Mouse (Mus musculus): ENCODE results near the gene Gm17359. TPM values are rescaled to one million over a fixed set of nuclear protein-coding genes. Genes with fewer than 3 reads are reported as not detected.

Gene Gm17359
- polyA plus RNA-seq (2012; rRNA removed): 0.08 and 0.10 TPM in 2 replicates

DNA sequence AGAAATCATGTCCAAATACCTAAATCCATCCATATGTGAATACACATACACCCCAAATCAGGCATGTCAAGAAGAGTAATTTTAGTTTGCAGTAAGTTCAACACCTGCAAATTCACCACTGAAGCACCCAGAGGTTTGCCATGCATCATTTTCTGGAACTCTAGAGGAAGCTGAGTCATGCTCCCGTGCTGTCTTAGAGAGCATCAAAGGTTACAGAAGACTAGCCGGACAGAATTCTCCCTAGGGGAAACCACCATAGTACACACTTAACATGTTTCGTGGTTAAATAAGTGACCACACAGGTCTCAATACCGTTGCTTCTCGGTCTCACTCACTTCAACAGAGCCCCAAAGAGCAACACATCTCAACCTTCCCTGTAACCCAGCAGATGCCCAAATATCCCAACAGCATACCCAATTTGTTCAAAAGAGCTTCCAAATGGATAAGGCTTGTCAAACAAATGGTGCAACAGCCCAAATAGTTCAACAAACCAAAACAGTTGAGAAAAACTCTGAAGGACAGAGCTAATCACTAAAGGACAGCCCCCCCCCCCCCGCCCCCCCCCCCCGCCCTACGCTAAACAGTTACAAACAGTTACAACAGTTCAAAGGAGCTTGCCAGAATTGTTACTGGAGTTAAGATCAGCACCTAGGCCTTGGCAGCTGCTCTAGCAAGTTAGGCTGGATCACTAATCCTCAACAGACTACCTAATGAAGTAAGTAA is at the start of gene Gm17359:
TSS of gene Gm17359 (plus strand) at position 618 of the 723 bp plus-strand sequence.
- peak; percentile 19 for DNase-seq
- H3K27me3 ChIP-seq (replicated peaks; ENCODE audit: control insufficient read depth, insufficient read depth, low read length): no peaks in the 10 kb centered on the region
- H3K4me1 ChIP-seq (ENCODE audit: control insufficient read depth, insufficient read depth, low read length): peaks cover 5% of the 10 kb centered on the region; the same call in 1 of the 2 replicates
- H3K4me3 ChIP-seq (ENCODE audit: insufficient read depth, low read depth, low read length): no peak within 1 kb of the TSS
- TF ChIP-seq POLR2A (IDR thresholded peaks at IDR 0.05; ENCODE audit: low read depth, low read length) (no peak), CTCF (conservative IDR thresholded peaks at IDR 0.05; ENCODE audit: insufficient read depth, insufficient read length, low read depth, low read length) (no peak)
- H3K27ac ChIP-seq (ENCODE audit: insufficient read depth, low read depth, low read length): no peak within 1 kb of the TSS
- no peaks in the 10 kb centered on the region for H3K36me3 ChIP-seq (ENCODE audit: control insufficient read depth, insufficient read depth, low read length)
- WGBS: 46% methylated on average over 8 of the region's 8 CpGs

DNA sequence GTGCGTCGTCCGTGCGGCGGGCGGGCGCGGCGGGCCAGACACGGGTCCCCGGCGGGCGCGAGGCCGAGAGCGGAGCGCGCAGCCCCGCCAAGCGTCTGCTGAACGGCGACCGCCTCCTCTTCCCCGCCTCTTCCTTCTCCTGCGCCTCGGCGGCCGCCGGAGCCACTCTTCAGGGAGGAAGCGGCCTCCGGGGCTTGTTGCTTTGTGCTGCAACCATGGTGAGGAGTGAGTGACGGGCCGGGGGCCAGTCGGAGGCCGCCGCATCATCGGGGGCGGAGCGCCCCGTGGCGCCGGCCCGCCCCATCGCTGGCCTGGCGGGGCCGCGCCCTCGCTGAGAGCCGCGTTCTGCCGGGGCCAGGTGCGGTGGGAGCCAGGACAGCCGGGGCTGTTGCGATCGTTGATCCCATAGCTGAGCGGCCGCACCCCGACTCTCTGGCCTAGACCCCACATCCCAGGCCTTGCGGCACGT is 49.3 kb upstream of the Gm17359 start:
- H3K36me3 ChIP-seq (ENCODE audit: control insufficient read depth, insufficient read depth, low read length): no peaks in the 10 kb centered on the region
- peak overlapping the region; percentile 99 for H3K4me3 ChIP-seq (ENCODE audit: insufficient read depth, low read depth, low read length)
- WGBS: under 1% methylated on average over 58 of the region's 60 CpGs
- no peaks in the 10 kb centered on the region for H3K27me3 ChIP-seq (replicated peaks; ENCODE audit: control insufficient read depth, insufficient read depth, low read length)
- peak; percentile 98 for DNase-seq
- peaks cover 26% of the 10 kb centered on the region for H3K4me1 ChIP-seq (ENCODE audit: control insufficient read depth, insufficient read depth, low read length)
- no peak for TF ChIP-seq CTCF (conservative IDR thresholded peaks at IDR 0.05; ENCODE audit: insufficient read depth, insufficient read length, low read depth, low read length)
- peak; percentile 15 for TF ChIP-seq POLR2A (IDR thresholded peaks at IDR 0.05; ENCODE audit: low read depth, low read length)
- H3K27ac ChIP-seq (ENCODE audit: insufficient read depth, low read depth, low read length): peak overlapping the region; percentile 94

- Histone ChIP-seq H3K4me1 (ENCODE audit: control insufficient read depth, insufficient read depth, low read length) (peaks cover 21% of the 10 kb centered on the region), H3K27ac (ENCODE audit: insufficient read depth, low read depth, low read length) (peak overlapping the region; percentile 94), H3K4me3 (ENCODE audit: insufficient read depth, low read depth, low read length) (peak overlapping the region; percentile 99), H3K36me3 (ENCODE audit: control insufficient read depth, insufficient read depth, low read length) (no peaks in the 10 kb centered on the region), H3K27me3 (replicated peaks; ENCODE audit: control insufficient read depth, insufficient read depth, low read length) (no peaks in the 10 kb centered on the region)
- peak; percentile 86 for DNase-seq
- TF ChIP-seq CTCF (conservative IDR thresholded peaks at IDR 0.05; ENCODE audit: insufficient read depth, insufficient read length, low read depth, low read length) (no peak), POLR2A (IDR thresholded peaks at IDR 0.05; ENCODE audit: low read depth, low read length) (no peak)
- 14% methylated on average over 17 of the region's 17 CpGs for WGBS
Measured at GRCm38 (mm10) chr3:79287699-79288458, 48.6 kb upstream of the Gm17359 start.

DNA sequence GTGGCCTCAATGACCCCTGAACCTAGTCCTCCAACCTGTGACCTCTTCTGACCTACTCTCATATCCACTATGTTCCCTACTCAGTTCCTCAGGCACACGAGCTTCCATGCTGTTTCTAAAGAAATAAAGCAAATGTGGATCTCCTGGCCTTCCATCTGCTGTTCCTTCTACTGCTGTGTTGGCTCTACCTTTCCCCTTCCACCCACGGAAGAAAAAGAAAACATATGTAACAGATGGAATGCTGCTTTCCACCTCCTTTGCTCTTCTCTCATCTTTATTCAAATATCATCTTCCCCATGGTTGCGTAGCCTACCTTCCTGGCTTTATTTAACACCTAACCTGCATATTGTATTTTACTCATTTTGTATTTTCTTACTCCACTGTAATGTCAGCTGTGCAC is 47.4 kb upstream of the Gm17359 start:
- Histone ChIP-seq H3K4me3 (ENCODE audit: insufficient read depth, low read depth, low read length) (no peak overlapping the region), H3K27ac (ENCODE audit: insufficient read depth, low read depth, low read length) (no peak overlapping the region), H3K36me3 (ENCODE audit: control insufficient read depth, insufficient read depth, low read length) (no peaks in the 10 kb centered on the region), H3K27me3 (replicated peaks; ENCODE audit: control insufficient read depth, insufficient read depth, low read length) (no peaks in the 10 kb centered on the region), H3K4me1 (ENCODE audit: control insufficient read depth, insufficient read depth, low read length) (peaks cover 15% of the 10 kb centered on the region)
- WGBS: 85% methylated on average over 3 of the region's 3 CpGs
- DNase-seq: no peak
- TF ChIP-seq POLR2A (IDR thresholded peaks at IDR 0.05; ENCODE audit: low read depth, low read length) (no peak), CTCF (conservative IDR thresholded peaks at IDR 0.05; ENCODE audit: insufficient read depth, insufficient read length, low read depth, low read length) (no peak)

- H3K4me1 ChIP-seq (ENCODE audit: control insufficient read depth, insufficient read depth, low read length): peaks cover 2% of the 10 kb centered on the region; the same call in 1 of the 2 replicates
- H3K27ac ChIP-seq (ENCODE audit: insufficient read depth, low read depth, low read length): no peak overlapping the region
- H3K4me3 ChIP-seq (ENCODE audit: insufficient read depth, low read depth, low read length): no peak overlapping the region
- no peaks in the 10 kb centered on the region for H3K36me3 ChIP-seq (ENCODE audit: control insufficient read depth, insufficient read depth, low read length)
- no peak for DNase-seq
- no peak for TF ChIP-seq CTCF (conservative IDR thresholded peaks at IDR 0.05; ENCODE audit: insufficient read depth, insufficient read length, low read depth, low read length)
- no peak for TF ChIP-seq POLR2A (IDR thresholded peaks at IDR 0.05; ENCODE audit: low read depth, low read length)
- no peaks in the 10 kb centered on the region for H3K27me3 ChIP-seq (replicated peaks; ENCODE audit: control insufficient read depth, insufficient read depth, low read length)
- WGBS: 61% methylated on average over 4 of the region's 4 CpGs
Measured at GRCm38 (mm10) chr3:79293023-79293422, 43.4 kb upstream of the Gm17359 start.

DNA sequence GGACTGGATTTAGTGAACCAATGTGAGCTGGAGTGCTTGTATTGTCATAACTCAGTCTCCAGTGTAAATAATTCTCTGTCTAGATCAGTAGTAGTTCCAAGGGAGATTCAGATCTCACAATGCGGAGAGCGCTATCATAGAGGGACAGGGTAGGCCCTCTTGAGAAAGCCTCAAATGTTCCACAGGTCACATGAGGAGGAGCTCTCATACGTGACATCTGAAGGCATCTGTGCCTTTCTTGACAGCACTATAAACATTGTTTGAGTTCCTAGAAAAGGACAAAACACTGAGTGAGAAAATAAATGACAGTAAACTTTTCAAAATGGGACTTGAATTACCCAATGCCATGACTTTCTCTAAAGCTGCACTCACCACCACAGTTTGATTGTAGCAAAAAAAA is 41.8 kb upstream of the Gm17359 start:
- TF ChIP-seq POLR2A (IDR thresholded peaks at IDR 0.05; ENCODE audit: low read depth, low read length) (no peak), CTCF (conservative IDR thresholded peaks at IDR 0.05; ENCODE audit: insufficient read depth, insufficient read length, low read depth, low read length) (no peak)
- H3K27me3 ChIP-seq (replicated peaks; ENCODE audit: control insufficient read depth, insufficient read depth, low read length): no peaks in the 10 kb centered on the region
- no peak overlapping the region for H3K4me3 ChIP-seq (ENCODE audit: insufficient read depth, low read depth, low read length)
- no peaks in the 10 kb centered on the region for H3K4me1 ChIP-seq (ENCODE audit: control insufficient read depth, insufficient read depth, low read length)
- DNase-seq: no peak
- 96% methylated on average over 3 of the region's 3 CpGs for WGBS
- no peaks in the 10 kb centered on the region for H3K36me3 ChIP-seq (ENCODE audit: control insufficient read depth, insufficient read depth, low read length)
- no peak overlapping the region for H3K27ac ChIP-seq (ENCODE audit: insufficient read depth, low read depth, low read length)

DNA sequence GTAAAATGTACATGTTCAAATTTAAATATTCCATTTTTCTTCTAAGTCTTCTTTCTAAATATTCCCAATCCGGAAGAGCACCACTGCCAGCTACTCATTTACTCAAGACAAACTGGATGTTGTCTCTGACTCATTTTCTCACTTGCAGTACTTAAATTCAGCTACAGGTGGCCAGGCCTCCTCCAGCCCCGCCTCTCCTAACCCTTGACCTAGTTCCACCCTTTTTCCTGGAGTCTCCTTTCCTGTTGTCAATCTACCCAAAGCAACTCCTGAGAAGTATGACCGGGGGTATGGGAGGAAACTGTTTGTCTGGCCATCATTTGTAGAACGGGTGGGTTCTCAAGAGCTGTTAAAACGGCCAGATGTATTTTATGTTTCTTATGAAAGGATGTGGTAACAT is 40.4 kb upstream of the Gm17359 start:
- WGBS: 71% methylated on average over 5 of the region's 5 CpGs
- DNase-seq: peak; percentile 24
- no peaks in the 10 kb centered on the region for H3K36me3 ChIP-seq (ENCODE audit: control insufficient read depth, insufficient read depth, low read length)
- H3K27me3 ChIP-seq (replicated peaks; ENCODE audit: control insufficient read depth, insufficient read depth, low read length): no peaks in the 10 kb centered on the region
- TF ChIP-seq CTCF (conservative IDR thresholded peaks at IDR 0.05; ENCODE audit: insufficient read depth, insufficient read length, low read depth, low read length) (peak; percentile 39; the same call in 1 of the 2 replicates), POLR2A (IDR thresholded peaks at IDR 0.05; ENCODE audit: low read depth, low read length) (no peak)
- H3K27ac ChIP-seq (ENCODE audit: insufficient read depth, low read depth, low read length): no peak overlapping the region
- no peak overlapping the region for H3K4me3 ChIP-seq (ENCODE audit: insufficient read depth, low read depth, low read length)
- H3K4me1 ChIP-seq (ENCODE audit: control insufficient read depth, insufficient read depth, low read length): no peaks in the 10 kb centered on the region

Measured in kidney, adult 2 months (tissue).